14 mouse cellular contexts compared by ENCODE assay signal in the genomic region with DNA sequence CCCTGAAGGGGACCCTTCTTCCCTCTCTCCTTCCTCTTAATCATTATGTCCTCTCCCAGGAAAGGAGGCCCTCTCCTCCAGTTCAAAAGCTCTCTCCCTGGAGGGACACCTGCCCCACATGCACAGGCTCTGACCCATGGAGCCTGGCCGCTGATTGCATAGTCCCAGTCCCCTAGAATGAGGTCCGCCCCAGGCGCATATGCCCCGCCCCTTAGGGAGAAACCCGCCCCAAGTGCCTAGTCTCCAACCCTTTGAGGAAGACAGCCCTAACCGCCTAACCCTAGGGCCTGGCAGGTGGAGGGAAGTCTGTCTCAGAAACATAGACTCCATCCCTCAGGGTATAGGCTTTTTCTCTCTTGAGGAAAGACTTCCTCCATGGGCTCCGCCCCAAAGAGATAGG. TPM values are rescaled to one million over a fixed set of nuclear protein-coding genes. Genes with fewer than 3 reads are reported as not detected.
DNase-seq lines count a peak whose midpoint lies in the region; ATAC-seq lines count a peak whose summit lies in the region.
"Had no signal": no experiment of that assay in that cellular context is flagged by ENCODE, and none has a peak within 500 bp of the region (broad histone marks: within the 10 kb centered on the region; RNA-seq: fewer than 3 reads in every experiment).

No protein-coding gene starts in this region.

- DNase-seq in forebrain, embryonic 10.5 days (ENCODE audit: extremely low spot score, low spot score) = no peak
- no peak for DNase-seq in limb, embryonic 10.5 days (ENCODE audit: low spot score)
- DNase-seq in ES-CJ7 (ENCODE audit: low read depth, low spot score) = peak; percentile 60
- DNase-seq in embryonic facial prominence, embryonic 10.5 days (ENCODE audit: low spot score) = no peak
- DNase-seq in heart, postnatal 36 days = no peak
- DNase-seq in left cerebral cortex, postnatal 36 days (ENCODE audit: low spot score in 2 of 2) = no peak
- DNase-seq: lung, adult 2 months had no signal

- H3K4me1 ChIP-seq in forebrain, embryonic 13.5 days = peaks cover 38% of the 10 kb centered on the region
- H3K4me1 ChIP-seq in forebrain, embryonic 10.5 days = peaks cover 48% of the 10 kb centered on the region
- peaks cover 24% of the 10 kb centered on the region for H3K4me1 ChIP-seq in limb, embryonic 12.5 days (replicated peaks)
- H3K4me1 ChIP-seq in limb, embryonic 10.5 days = peaks cover 36% of the 10 kb centered on the region
- H3K4me1 ChIP-seq in embryonic facial prominence, embryonic 10.5 days = peaks cover 31% of the 10 kb centered on the region

- H3K9me3 ChIP-seq in forebrain, embryonic 13.5 days (replicated peaks) = no peaks in the 10 kb centered on the region
- H3K9me3 ChIP-seq in forebrain, embryonic 10.5 days = no peaks in the 10 kb centered on the region
- no peaks in the 10 kb centered on the region for H3K9me3 ChIP-seq in limb, embryonic 12.5 days
- H3K9me3 ChIP-seq in limb, embryonic 10.5 days (replicated peaks) = no peaks in the 10 kb centered on the region
- H3K9me3 ChIP-seq in embryonic facial prominence, embryonic 10.5 days = no peaks in the 10 kb centered on the region
- H3K9me3 ChIP-seq: neural tube, embryonic 12.5 days had no signal

- no peak overlapping the region for H3K27ac ChIP-seq in forebrain, embryonic 13.5 days
- no peak overlapping the region for H3K27ac ChIP-seq in forebrain, embryonic 10.5 days
- no peak overlapping the region for H3K27ac ChIP-seq in limb, embryonic 12.5 days
- H3K27ac ChIP-seq in limb, embryonic 10.5 days = no peak overlapping the region
- no peak overlapping the region for H3K27ac ChIP-seq in embryonic facial prominence, embryonic 10.5 days (replicated peaks)
- H3K27ac ChIP-seq: left cerebral cortex, adult 2 months; macrophage; neural tube, embryonic 12.5 days had no signal

- no peak overlapping the region for H3K4me3 ChIP-seq in forebrain, embryonic 13.5 days
- H3K4me3 ChIP-seq in forebrain, embryonic 10.5 days = no peak overlapping the region; the same call in 1 of the 2 replicates
- 0 out of 2 replicates have a peak overlapping the region, but pooled peaks have one; percentile 44 for H3K4me3 ChIP-seq in limb, embryonic 12.5 days (replicated peaks)
- no peak overlapping the region for H3K4me3 ChIP-seq in limb, embryonic 10.5 days
- H3K4me3 ChIP-seq in embryonic facial prominence, embryonic 10.5 days = 0 out of 2 replicates have a peak overlapping the region, but pooled peaks have one; percentile 16

- peaks cover 82% of the 10 kb centered on the region for H3K27me3 ChIP-seq in forebrain, embryonic 13.5 days
- H3K27me3 ChIP-seq in forebrain, embryonic 10.5 days (ENCODE audit: poor library complexity, severe bottlenecking) = peaks cover 100% of the 10 kb centered on the region
- H3K27me3 ChIP-seq in limb, embryonic 12.5 days = peaks cover 100% of the 10 kb centered on the region
- H3K27me3 ChIP-seq in limb, embryonic 10.5 days (ENCODE audit: low read depth, poor library complexity, severe bottlenecking) = peaks cover 100% of the 10 kb centered on the region
- peaks cover 100% of the 10 kb centered on the region for H3K27me3 ChIP-seq in embryonic facial prominence, embryonic 10.5 days (replicated peaks; ENCODE audit: low read depth, poor library complexity, severe bottlenecking)

- 2% methylated on average over 7 of the region's 7 CpGs for WGBS in forebrain, embryonic 13.5 days
- WGBS in forebrain, embryonic 10.5 days = 4% methylated on average over 7 of the region's 7 CpGs
- 5% methylated on average over 7 of the region's 7 CpGs for WGBS in limb, embryonic 12.5 days
- 3% methylated on average over 7 of the region's 7 CpGs for WGBS in limb, embryonic 10.5 days
- WGBS in embryonic facial prominence, embryonic 10.5 days = 4% methylated on average over 7 of the region's 7 CpGs

- peak overlapping the region; percentile 77; the same call in 1 of the 2 replicates for H3K4me2 ChIP-seq in forebrain, embryonic 13.5 days
- H3K4me2 ChIP-seq in limb, embryonic 12.5 days = no peak overlapping the region

- no peak overlapping the region for H3K9ac ChIP-seq in forebrain, embryonic 13.5 days
- no peak overlapping the region for H3K9ac ChIP-seq in limb, embryonic 12.5 days (replicated peaks)

- intact Hi-C loops in heart, postnatal 36 days (cut with DNase I) = no loop called here
- intact Hi-C loops in left cerebral cortex, postnatal 36 days (cut with DNase I) = no loop called here

- no peak for ATAC-seq in forebrain, embryonic 13.5 days
- no peak for ATAC-seq in limb, embryonic 12.5 days (ENCODE audit: insufficient number of reproducible peaks, insufficient read depth, low FRiP score, low TSS enrichment, low read depth)

- H3K36me3 ChIP-seq in forebrain, embryonic 13.5 days (ENCODE audit: poor library complexity, severe bottlenecking) = no peaks in the 10 kb centered on the region
- H3K36me3 ChIP-seq in forebrain, embryonic 10.5 days (replicated peaks) = no peaks in the 10 kb centered on the region
- no peaks in the 10 kb centered on the region for H3K36me3 ChIP-seq in limb, embryonic 12.5 days
- no peaks in the 10 kb centered on the region for H3K36me3 ChIP-seq in limb, embryonic 10.5 days
- H3K36me3 ChIP-seq in embryonic facial prominence, embryonic 10.5 days (replicated peaks) = no peaks in the 10 kb centered on the region
- H3K36me3 ChIP-seq: neural tube, embryonic 12.5 days had no signal

RNA-seq across cellular contexts. Expression of gene Hapln4, which starts 4.0 kb away (rescaled TPM):
- 0.14 and 0.16 TPM in 2 replicates for polyA plus RNA-seq in forebrain, embryonic 13.5 days (2015; fragmentation: Nextera tagmentation; extraction: Ambion mirVana)
- 0.05 and 0.12 TPM in 2 replicates for polyA plus RNA-seq in forebrain, embryonic 10.5 days (2016; fragmentation: Nextera tagmentation; extraction: Ambion mirVana)
- not detected in 2 replicates for polyA plus RNA-seq in limb, embryonic 12.5 days (2016; fragmentation: Nextera tagmentation; extraction: Ambion mirVana)
- 0.04 TPM in 1 of 2 replicates, not detected in the other for polyA plus RNA-seq in limb, embryonic 10.5 days (2016; fragmentation: Nextera tagmentation; extraction: Ambion mirVana)
- polyA plus RNA-seq in embryonic facial prominence, embryonic 10.5 days (2016; fragmentation: Nextera tagmentation; extraction: Ambion mirVana) = 0.14 and 0.24 TPM in 2 replicates
- not detected for total RNA-seq in heart, postnatal 36 days (2021)
- total RNA-seq in left cerebral cortex, postnatal 36 days (2021) = 10 to 100 TPM; 78.4 to 95.6 TPM
- polyA plus RNA-seq: heart, postnatal 0 days had no signal

RNA-seq across cellular contexts. Expression of gene Tm6sf2, which starts 14.5 kb away (rescaled TPM):
- 1.1 and 1.3 TPM in 2 replicates for polyA plus RNA-seq in forebrain, embryonic 13.5 days (2015; fragmentation: Nextera tagmentation; extraction: Ambion mirVana)
- 0.35 and 0.68 TPM in 2 replicates for polyA plus RNA-seq in forebrain, embryonic 10.5 days (2016; fragmentation: Nextera tagmentation; extraction: Ambion mirVana)
- polyA plus RNA-seq in limb, embryonic 12.5 days (2016; fragmentation: Nextera tagmentation; extraction: Ambion mirVana) = 0.79 and 0.96 TPM in 2 replicates
- polyA plus RNA-seq in limb, embryonic 10.5 days (2016; fragmentation: Nextera tagmentation; extraction: Ambion mirVana) = 0.59 and 0.73 TPM in 2 replicates
- polyA plus RNA-seq in embryonic facial prominence, embryonic 10.5 days (2016; fragmentation: Nextera tagmentation; extraction: Ambion mirVana) = 0.47 and 0.80 TPM in 2 replicates
- total RNA-seq in heart, postnatal 36 days (2021) = 1 to 10 TPM in 1 of 2 experiments, under 1 TPM in 1; 0.97 to 1.1 TPM
- total RNA-seq in left cerebral cortex, postnatal 36 days (2021) = 1 to 10 TPM; 1.5 TPM

RNA-seq across cellular contexts. Expression of gene Ncan, which starts 33.4 kb away (rescaled TPM):
- 100 and 102 TPM in 2 replicates for polyA plus RNA-seq in forebrain, embryonic 13.5 days (2015; fragmentation: Nextera tagmentation; extraction: Ambion mirVana)
- polyA plus RNA-seq in forebrain, embryonic 10.5 days (2016; fragmentation: Nextera tagmentation; extraction: Ambion mirVana) = 10.5 and 13.5 TPM in 2 replicates
- polyA plus RNA-seq in limb, embryonic 12.5 days (2016; fragmentation: Nextera tagmentation; extraction: Ambion mirVana) = 0.56 and 1.1 TPM in 2 replicates
- polyA plus RNA-seq in limb, embryonic 10.5 days (2016; fragmentation: Nextera tagmentation; extraction: Ambion mirVana) = 0.29 and 0.61 TPM in 2 replicates
- polyA plus RNA-seq in embryonic facial prominence, embryonic 10.5 days (2016; fragmentation: Nextera tagmentation; extraction: Ambion mirVana) = 6.2 and 6.8 TPM in 2 replicates
- under 1 TPM in 1 of 2 experiments, not detected in 1; 0.06 TPM for total RNA-seq in heart, postnatal 36 days (2021)
- total RNA-seq in left cerebral cortex, postnatal 36 days (2021) = 100 to 1,000 TPM; 192 to 201 TPM
- polyA plus RNA-seq: C2C12, macrophage had no signal

RNA-seq across cellular contexts. Expression of gene Nr2c2ap, which starts 43.9 kb away (rescaled TPM):
- 33.4 and 37.4 TPM in 2 replicates for polyA plus RNA-seq in forebrain, embryonic 13.5 days (2015; fragmentation: Nextera tagmentation; extraction: Ambion mirVana)
- polyA plus RNA-seq in forebrain, embryonic 10.5 days (2016; fragmentation: Nextera tagmentation; extraction: Ambion mirVana) = 35.7 and 37.9 TPM in 2 replicates
- polyA plus RNA-seq in limb, embryonic 12.5 days (2016; fragmentation: Nextera tagmentation; extraction: Ambion mirVana) = 21.4 and 22.7 TPM in 2 replicates
- 29.6 and 35.9 TPM in 2 replicates for polyA plus RNA-seq in limb, embryonic 10.5 days (2016; fragmentation: Nextera tagmentation; extraction: Ambion mirVana)
- polyA plus RNA-seq in embryonic facial prominence, embryonic 10.5 days (2016; fragmentation: Nextera tagmentation; extraction: Ambion mirVana) = 32.0 and 33.4 TPM in 2 replicates
- 1 to 10 TPM; 8.3 to 8.5 TPM for total RNA-seq in heart, postnatal 36 days (2021)
- 10 to 100 TPM; 18.5 to 27.4 TPM for total RNA-seq in left cerebral cortex, postnatal 36 days (2021)

RNA-seq across cellular contexts. Expression of gene Sugp1, which starts 44.6 kb away (rescaled TPM):
- polyA plus RNA-seq in forebrain, embryonic 13.5 days (2015; fragmentation: Nextera tagmentation; extraction: Ambion mirVana) = 56.2 and 63.1 TPM in 2 replicates
- polyA plus RNA-seq in forebrain, embryonic 10.5 days (2016; fragmentation: Nextera tagmentation; extraction: Ambion mirVana) = 53.4 and 55.3 TPM in 2 replicates
- polyA plus RNA-seq in limb, embryonic 12.5 days (2016; fragmentation: Nextera tagmentation; extraction: Ambion mirVana) = 55.9 and 58.9 TPM in 2 replicates
- polyA plus RNA-seq in limb, embryonic 10.5 days (2016; fragmentation: Nextera tagmentation; extraction: Ambion mirVana) = 53.5 and 60.7 TPM in 2 replicates
- 53.5 and 56.5 TPM in 2 replicates for polyA plus RNA-seq in embryonic facial prominence, embryonic 10.5 days (2016; fragmentation: Nextera tagmentation; extraction: Ambion mirVana)
- 10 to 100 TPM; 18.7 to 22.0 TPM for total RNA-seq in heart, postnatal 36 days (2021)
- total RNA-seq in left cerebral cortex, postnatal 36 days (2021) = 10 to 100 TPM; 48.5 to 53.4 TPM

Comparison
In these comparisons a context has a peak if more than half of its experiments do, and no peak if none do; other contexts are left out.
1. H3K4me3 ChIP-seq: peak in limb, embryonic 12.5 days (single experiment) and embryonic facial prominence, embryonic 10.5 days (single experiment); none in forebrain, embryonic 13.5 days (single experiment), forebrain, embryonic 10.5 days (single experiment) and limb, embryonic 10.5 days (single experiment).